Mouse (Mus musculus) forebrain, postnatal 0 days (tissue): ENCODE measurements at regions not wholly inside any gene's neighbourhood (a gene's known extent, or its start where the extent isn't known, plus 50 kb on each side); places are given as distances from the start of the nearest gene placed in this dataset.
"Not testable (repeated sequence)": the region's sequence is repeated elsewhere in the genome, so short reads cannot be mapped to it uniquely, and the experiment has no call there.

Experiments
- ATAC-seq: fragments of 200-750 bp; cut with Nextera tagmentation; 2 replicates; pipeline ENCODE4 v1.8.0; 2017; ENCODE audit warnings: mild to moderate bottlenecking, moderate library complexity
- DNase-seq: peaks from one replicate; pipeline ENCODE4 v3.0.0-alpha.2; 2015
- H3K27ac ChIP-seq: fragments of 300-500 bp; sonication (generic); 2 replicates; pipeline ENCODE4 v1.5.1; 2014; ENCODE audit warnings: low read depth, mild to moderate bottlenecking, antibody characterized with exemption, low read length, moderate library complexity, mixed read lengths
- H3K27me3 ChIP-seq: fragments of 300-500 bp; sonication (generic); 2 replicates; pipeline ENCODE4 v1.6.1; 2014; ENCODE audit warnings: mild to moderate bottlenecking, low read length, mixed read lengths; ENCODE audit not compliant: insufficient read depth
- H3K36me3 ChIP-seq: fragments of 300-500 bp; sonication (generic); 2 replicates; pipeline ENCODE4 v1.6.1; 2014; ENCODE audit warnings: mild to moderate bottlenecking, moderate library complexity; ENCODE audit not compliant: insufficient read depth
- H3K4me1 ChIP-seq: fragments of 300-500 bp; sonication (generic); 2 replicates; pipeline ENCODE4 v1.6.1; 2014; ENCODE audit warnings: antibody characterized with exemption; ENCODE audit not compliant: insufficient read depth
- H3K4me2 ChIP-seq: fragments of 300-500 bp; sonication (generic); 2 replicates; pipeline ENCODE4 v1.6.1; 2014; ENCODE audit warnings: low read depth, mild to moderate bottlenecking, moderate library complexity
- H3K4me3 ChIP-seq: fragments of 300-500 bp; sonication (generic); 2 replicates; pipeline ENCODE4 v1.5.1; 2014; ENCODE audit warnings: low read depth, low read length, mixed read lengths
- H3K9ac ChIP-seq: fragments of 300-500 bp; sonication (generic); 2 replicates; pipeline ENCODE4 v1.6.1; 2014; ENCODE audit warnings: mild to moderate bottlenecking
- H3K9me3 ChIP-seq: fragments of 300-500 bp; sonication (generic); 2 replicates; pipeline ENCODE4 v1.6.1; 2016; ENCODE audit warnings: low read length
- CTCF ChIP-seq: sonication (generic); IDR thresholded peaks from 2 replicates; pipeline ENCODE4 v1.5.1; 2016; ENCODE audit warnings: antibody characterized with exemption, control low read depth, low read depth
- whole genome bisulfite sequencing: fragments of 180-500 bp; shearing (Covaris S2); extraction: QIAGEN DNeasy Blood & Tissue Kit; methylation state at CpG from one replicate; pipeline ENCODE4 v1.1.7; 2014; 5-methylcytosine and 5-hydroxymethylcytosine counted together

- DNase-seq (peak; percentile 21), ATAC-seq (no peak)
- H3K27me3 ChIP-seq: no peaks in the 10 kb centered on the region
- no peak for TF ChIP-seq CTCF
- no peak overlapping the region for H3K4me2 ChIP-seq
- H3K4me1 ChIP-seq: no peaks in the 10 kb centered on the region
- 49% methylated on average over 2 of the region's 2 CpGs for WGBS
- H3K9me3 ChIP-seq: no peaks in the 10 kb centered on the region
- H3K9ac ChIP-seq: no peak overlapping the region
- no peak overlapping the region for H3K4me3 ChIP-seq
- no peaks in the 10 kb centered on the region for H3K36me3 ChIP-seq
- H3K27ac ChIP-seq: no peak overlapping the region
Measured at GRCm38 (mm10) chr12:77599391-77599790, 361.5 kb downstream of the Fut8 start.

DNA sequence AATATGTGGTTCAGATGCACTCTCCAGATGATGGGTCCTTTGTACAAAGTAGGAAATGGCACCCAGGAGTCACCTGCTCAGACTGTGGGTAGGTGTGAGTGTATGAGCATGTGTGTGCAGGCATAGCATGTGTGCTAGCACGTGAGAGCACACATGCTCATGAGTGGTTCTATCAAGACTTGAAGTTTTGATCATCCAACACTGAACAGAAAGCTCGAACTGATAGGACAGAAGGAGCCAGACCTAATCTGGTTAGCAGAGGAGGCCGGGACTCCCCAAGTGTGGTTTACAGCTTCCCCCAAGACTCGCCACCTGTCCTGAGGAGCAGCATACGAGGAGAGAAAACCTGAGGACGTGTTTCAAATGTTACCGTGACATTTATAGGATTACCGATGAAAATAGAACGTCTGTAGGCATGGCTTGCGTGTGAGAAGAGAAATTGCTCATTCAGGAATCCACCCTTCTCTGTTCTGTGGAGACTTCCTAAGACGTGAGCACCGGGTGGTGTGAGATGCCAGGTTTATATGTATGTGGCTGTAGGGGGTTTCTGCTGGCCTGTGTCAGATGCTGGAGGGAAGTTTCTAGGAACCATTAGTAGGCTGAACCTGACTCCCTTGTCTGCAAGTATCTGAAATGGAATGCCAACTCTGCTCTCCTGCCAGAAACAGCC, 366.0 kb downstream of the Fut8 start:
- no peak for TF ChIP-seq CTCF
- Histone ChIP-seq H3K4me1 (no peaks in the 10 kb centered on the region), H3K36me3 (no peaks in the 10 kb centered on the region), H3K27ac (no peak overlapping the region), H3K9me3 (no peaks in the 10 kb centered on the region), H3K4me2 (no peak overlapping the region), H3K27me3 (no peaks in the 10 kb centered on the region), H3K9ac (no peak overlapping the region), H3K4me3 (no peak overlapping the region)
- 90% methylated on average over 12 of the region's 12 CpGs for WGBS
- ATAC-seq: no peak
- DNase-seq: no peak

DNA sequence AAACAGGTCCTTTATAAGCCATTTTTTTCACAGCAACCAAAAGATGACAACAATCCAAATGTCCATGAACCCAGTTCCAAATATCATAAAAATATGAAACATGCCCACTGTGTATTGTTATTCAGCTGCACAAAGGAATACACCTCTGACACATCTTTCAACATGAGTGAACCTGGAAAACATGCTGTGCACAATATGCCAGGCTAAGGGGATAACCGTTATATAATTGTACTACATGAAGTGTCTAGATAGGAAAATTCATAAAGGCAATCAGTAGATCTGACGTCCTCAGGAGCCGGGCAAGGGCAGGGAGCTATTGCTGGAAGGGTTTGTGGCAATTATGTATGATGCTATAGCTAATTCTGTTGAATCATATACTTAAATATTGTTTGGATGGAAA, 379.6 kb downstream of the Fut8 start:
- no peaks in the 10 kb centered on the region for H3K36me3 ChIP-seq
- 91% methylated on average over 3 of the region's 3 CpGs for WGBS

DNA sequence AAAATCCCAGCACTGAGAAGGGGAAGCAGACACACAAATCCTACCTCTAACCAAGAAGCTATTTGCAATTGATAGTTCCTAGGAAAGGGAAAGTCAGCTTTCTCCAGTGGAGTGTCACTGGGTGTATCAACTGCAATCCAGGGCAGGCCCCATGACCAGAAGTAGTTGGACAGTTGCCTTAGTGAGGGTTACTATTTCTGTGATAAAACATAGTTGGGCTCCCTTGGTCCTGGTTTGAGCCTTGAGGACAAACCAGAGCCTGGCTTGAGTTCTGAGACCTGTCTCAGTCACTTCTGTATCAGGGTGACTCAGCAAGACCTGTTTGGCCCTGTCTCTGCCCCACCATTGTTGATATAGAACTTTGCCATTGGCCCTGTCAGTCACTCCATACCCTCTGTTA, 384.3 kb downstream of the Fut8 start:
- ATAC-seq: no peak
- Histone ChIP-seq H3K4me1 (no peaks in the 10 kb centered on the region), H3K4me3 (no peak overlapping the region), H3K27me3 (no peaks in the 10 kb centered on the region), H3K9me3 (no peaks in the 10 kb centered on the region), H3K4me2 (no peak overlapping the region), H3K36me3 (no peaks in the 10 kb centered on the region), H3K9ac (no peak overlapping the region), H3K27ac (no peak overlapping the region)
- no peak for DNase-seq
- no peak for TF ChIP-seq CTCF

More for the DNA sequence above, 379.6 kb downstream of the Fut8 start:
- H3K4me3 ChIP-seq: no peak overlapping the region
- no peak overlapping the region for H3K27ac ChIP-seq
- H3K27me3 ChIP-seq: no peaks in the 10 kb centered on the region
- ATAC-seq: no peak
- TF ChIP-seq CTCF: no peak
- H3K9me3 ChIP-seq: no peaks in the 10 kb centered on the region
- DNase-seq: no peak
- H3K4me2 ChIP-seq: no peak overlapping the region
- H3K9ac ChIP-seq: no peak overlapping the region
- no peaks in the 10 kb centered on the region for H3K4me1 ChIP-seq

- peak; percentile 35 for TF ChIP-seq CTCF
- not testable (repeated sequence) for H3K4me2 ChIP-seq, H3K4me3 ChIP-seq, H3K9ac ChIP-seq, H3K27ac ChIP-seq, ATAC-seq, H3K27me3 ChIP-seq, H3K36me3 ChIP-seq, H3K4me1 ChIP-seq, H3K9me3 ChIP-seq, DNase-seq
- 93% methylated on average over 14 of the region's 14 CpGs for WGBS
Measured at GRCm38 (mm10) chr12:77624323-77624722, 386.4 kb downstream of the Fut8 start.

DNA sequence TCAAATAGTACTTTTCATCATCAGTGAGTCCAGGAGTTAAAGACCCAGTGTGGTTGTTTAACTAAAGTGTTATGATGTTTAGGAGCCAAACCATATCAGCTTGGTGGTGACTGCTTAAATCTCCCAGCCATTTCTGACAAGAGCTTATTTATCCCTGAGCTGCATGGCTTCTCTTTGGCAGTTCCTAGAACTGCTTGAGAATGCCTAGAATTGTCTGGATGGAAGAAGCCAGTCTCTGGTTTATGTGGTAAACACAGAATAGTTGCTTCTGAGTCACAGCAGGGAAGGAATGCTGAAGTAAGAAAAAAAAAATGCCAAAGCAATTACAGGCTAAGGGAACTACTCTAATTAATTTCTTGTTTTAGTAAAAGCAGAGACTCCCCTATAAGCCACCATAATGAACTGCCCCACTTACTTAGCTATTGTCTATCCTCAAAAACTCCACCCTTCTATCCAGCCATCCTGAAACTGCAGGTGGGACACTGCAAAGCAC, 390.5 kb downstream of the Fut8 start:
- no peak for ATAC-seq
- TF ChIP-seq CTCF: no peak

DNA sequence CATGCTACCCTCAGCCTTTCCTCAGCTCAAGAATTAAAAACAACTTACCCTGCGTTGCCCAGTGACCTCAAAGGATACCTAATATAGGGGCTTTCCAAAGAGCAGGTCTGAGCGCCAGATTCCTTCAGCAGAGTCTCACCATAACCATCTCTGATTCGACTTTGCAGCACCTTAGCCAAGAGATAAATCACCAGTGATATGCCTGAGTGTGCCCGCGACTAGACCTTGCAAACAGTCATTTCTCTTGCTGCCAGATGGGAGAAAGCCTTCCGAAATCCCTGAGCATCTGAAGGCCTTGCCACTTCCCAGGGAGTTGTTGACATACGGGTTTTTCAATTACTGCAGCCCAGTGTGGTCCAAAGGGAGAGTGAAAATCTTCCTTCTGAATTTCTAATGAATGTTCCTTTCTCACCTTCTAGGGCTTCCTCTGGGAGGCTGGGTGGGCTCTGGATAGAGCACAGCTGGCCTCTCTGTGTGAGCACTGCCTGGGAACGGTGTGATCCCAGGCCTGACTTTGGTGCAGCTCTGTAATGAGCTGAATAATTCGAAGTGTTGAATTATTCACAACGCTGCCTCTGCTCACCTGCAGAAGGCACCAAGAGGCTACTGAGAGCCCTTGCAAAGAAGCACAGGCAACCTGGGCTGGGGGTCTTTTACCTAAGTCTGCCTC, 396.2 kb downstream of the Fut8 start:
- Histone ChIP-seq H3K4me3 (no peak overlapping the region), H3K27me3 (no peaks in the 10 kb centered on the region), H3K27ac (no peak overlapping the region), H3K4me2 (no peak overlapping the region), H3K9ac (no peak overlapping the region), H3K36me3 (no peaks in the 10 kb centered on the region), H3K9me3 (no peaks in the 10 kb centered on the region), H3K4me1 (no peaks in the 10 kb centered on the region)
- ATAC-seq (no peak), DNase-seq (no peak)
- 44% methylated on average over 10 of the region's 10 CpGs for WGBS
- TF ChIP-seq CTCF: no peak

More for the DNA sequence above, 390.5 kb downstream of the Fut8 start:
- Histone ChIP-seq H3K9me3 (no peaks in the 10 kb centered on the region), H3K4me2 (no peak overlapping the region), H3K36me3 (no peaks in the 10 kb centered on the region), H3K4me1 (no peaks in the 10 kb centered on the region), H3K9ac (no peak overlapping the region), H3K4me3 (no peak overlapping the region), H3K27ac (no peak overlapping the region), H3K27me3 (no peaks in the 10 kb centered on the region)
- no peak for DNase-seq
